Mouse (Mus musculus) forebrain, embryonic 14.5 days (tissue): ENCODE data around the gene Mrpl42. TPM values are rescaled to one million over a fixed set of nuclear protein-coding genes. Genes with fewer than 3 reads are reported as not detected.

Experiments used
- ATAC-seq: fragments of 200-750 bp; cut with Nextera tagmentation; 2 replicates; pipeline ENCODE4 v1.8.0; 2017; ENCODE audit warnings: mild to moderate bottlenecking, moderate library complexity
- DNase-seq: peaks from one replicate; pipeline ENCODE4 v3.0.0-alpha.2; 2015; ENCODE audit warnings: low spot score
- H3K27ac ChIP-seq: fragments of 300-500 bp; sonication (generic); 2 replicates; pipeline ENCODE4 v1.5.1; 2014; ENCODE audit warnings: low read depth, mild to moderate bottlenecking, control low read depth, low read length, moderate library complexity
- H3K27me3 ChIP-seq: fragments of 300-500 bp; sonication (generic); replicated peaks from 2 replicates; pipeline ENCODE4 v1.6.1; 2014; ENCODE audit warnings: low read length, control low read depth, mixed read lengths; ENCODE audit not compliant: control insufficient read depth, insufficient read depth
- H3K36me3 ChIP-seq: fragments of 300-500 bp; sonication (generic); 2 replicates; pipeline ENCODE4 v1.6.1; 2014; ENCODE audit warnings: low read length, control low read depth; ENCODE audit not compliant: control insufficient read depth, insufficient read depth
- H3K4me1 ChIP-seq: fragments of 300-500 bp; sonication (generic); 2 replicates; pipeline ENCODE4 v1.6.1; 2014; ENCODE audit warnings: antibody characterized with exemption, low read length, control low read depth; ENCODE audit not compliant: control insufficient read depth, insufficient read depth
- H3K4me2 ChIP-seq: fragments of 300-500 bp; sonication (generic); 2 replicates; pipeline ENCODE4 v1.6.1; 2014; ENCODE audit warnings: mild to moderate bottlenecking, control low read depth, low read length
- H3K4me3 ChIP-seq: fragments of 300-500 bp; sonication (generic); 2 replicates; pipeline ENCODE4 v1.5.1; 2014; ENCODE audit warnings: low read depth, low read length, control low read depth
- H3K9ac ChIP-seq: fragments of 300-500 bp; sonication (generic); 2 replicates; pipeline ENCODE4 v1.6.1; 2014; ENCODE audit warnings: mild to moderate bottlenecking, low read length, control low read depth, moderate library complexity
- H3K9me3 ChIP-seq: fragments of 300-500 bp; sonication (generic); replicated peaks from 2 replicates; pipeline ENCODE4 v1.6.1; 2016; ENCODE audit warnings: low read length, control low read depth, mixed read lengths; ENCODE audit not compliant: control insufficient read depth
- WGBS: fragments of 180-500 bp; shearing (Covaris S2); extraction: QIAGEN DNeasy Blood & Tissue Kit; methylation state at CpG from one replicate; pipeline ENCODE4 v1.1.7; 2014; 5-methylcytosine and 5-hydroxymethylcytosine counted together
- polyA plus RNA-seq: library from polyadenylated mRNA; unstranded; fragments of >200 nt; fragmentation: Nextera tagmentation; extraction: Ambion mirVana; gene quantifications from 2 replicates; pipeline ENCODE4 v1.2.1, GENCODE M21; 2014

Mrpl42 gene
- polyA plus RNA-seq, 1 experiment from 2014 or later = 324 TPM

DNA sequence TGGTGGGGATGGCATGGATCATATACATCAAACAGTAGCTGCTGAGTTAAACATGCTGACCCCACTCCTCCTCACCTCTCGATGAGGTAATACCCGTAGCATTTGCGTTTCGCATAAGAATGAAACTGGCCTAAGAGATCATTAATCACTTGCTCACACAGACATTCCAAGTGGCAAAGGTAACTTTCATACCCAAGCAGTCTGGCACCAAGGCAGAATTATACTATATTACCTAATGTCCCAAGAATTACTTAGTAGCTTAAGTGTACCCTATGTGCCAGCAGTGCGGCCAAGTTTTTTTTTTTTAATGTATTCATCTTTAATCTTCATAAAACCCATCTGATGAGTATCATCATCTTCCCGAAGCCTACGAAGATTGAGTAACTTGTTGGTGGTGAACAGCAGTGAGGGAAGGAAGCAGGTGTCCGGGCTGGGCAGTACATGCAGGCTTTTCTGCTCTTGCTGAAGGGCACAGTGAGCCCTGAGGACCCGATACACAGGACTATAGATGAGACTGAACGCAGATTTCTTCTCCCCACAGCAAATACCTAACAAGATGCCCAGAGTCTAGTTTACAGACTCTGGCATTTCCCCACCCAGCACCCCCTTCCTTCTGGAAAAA is 61.9 kb downstream of the Mrpl42 start:
- Histone ChIP-seq H3K9me3 (no peaks in the 10 kb centered on the region), H3K4me2 (no peak overlapping the region), H3K27me3 (no peaks in the 10 kb centered on the region), H3K4me1 (no peaks in the 10 kb centered on the region), H3K4me3 (no peak overlapping the region), H3K27ac (no peak overlapping the region), H3K9ac (no peak overlapping the region), H3K36me3 (no peaks in the 10 kb centered on the region)
- DNase-seq = no peak
- 93% methylated on average over 10 of the region's 10 CpGs for WGBS
- no peak for ATAC-seq

DNA sequence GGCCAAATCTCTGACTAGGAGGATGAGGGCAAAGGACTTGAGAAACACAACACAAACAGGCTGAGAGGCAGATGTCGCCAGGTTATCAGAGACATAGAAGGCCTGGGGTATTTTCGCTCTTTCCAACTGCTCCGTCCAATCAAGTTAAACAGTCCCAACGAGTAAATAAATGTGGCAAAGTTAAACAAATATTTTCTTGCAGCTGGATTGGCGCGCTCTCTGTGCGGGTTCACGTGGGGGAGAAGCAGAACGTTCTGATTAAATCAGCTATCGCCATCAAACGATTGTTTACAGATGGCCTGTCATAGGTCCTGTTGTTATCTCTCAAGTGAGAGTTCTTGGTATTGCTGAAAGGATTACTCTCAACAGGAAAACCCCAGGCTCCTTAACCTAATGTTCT is 62.8 kb downstream of the Mrpl42 start:
- H3K27ac ChIP-seq = no peak overlapping the region
- no peak for DNase-seq
- 86% methylated on average over 11 of the region's 11 CpGs for WGBS

More for the DNA sequence above, 62.8 kb downstream of the Mrpl42 start:
- Histone ChIP-seq H3K4me3 (no peak overlapping the region), H3K27me3 (no peaks in the 10 kb centered on the region), H3K9me3 (no peaks in the 10 kb centered on the region), H3K4me1 (no peaks in the 10 kb centered on the region), H3K4me2 (no peak overlapping the region), H3K9ac (no peak overlapping the region), H3K36me3 (no peaks in the 10 kb centered on the region)
- ATAC-seq = no peak

Other genes with a start within 250 kb of the Mrpl42 start
- gene Cradd, start 177.8 kb downstream of the Mrpl42 start, polyA plus RNA-seq = 11.7 and 13.4 TPM in 2 replicates
- 145 and 148 TPM in 2 replicates for gene Socs2, start 84.8 kb downstream of the Mrpl42 start, polyA plus RNA-seq
- 423 and 444 TPM in 2 replicates for gene Ube2n, start 13.2 kb upstream of the Mrpl42 start, polyA plus RNA-seq
- gene Nudt4, start 62.2 kb upstream of the Mrpl42 start, polyA plus RNA-seq = 79.8 and 85.0 TPM in 2 replicates
- not detected in 2 replicates for gene Anapc15-ps, start 171.5 kb upstream of the Mrpl42 start, polyA plus RNA-seq